Mouse (Mus musculus): ENCODE results near the gene Vax2. TPM values are rescaled to one million over a fixed set of nuclear protein-coding genes. Genes with fewer than 3 reads are reported as not detected.
A peak's percentile ranks its signal among the peaks of the same experiment; 100 is the strongest.

Gene Vax2
- polyA plus RNA-seq, 1 experiment from 2014 or later: not detected

- Histone ChIP-seq H3K27me3 (ENCODE audit: insufficient read depth, low read length) (no peaks in the 10 kb centered on the region), H3K4me1 (replicated peaks; ENCODE audit: insufficient read depth, low read length) (no peaks in the 10 kb centered on the region), H3K4me2 (ENCODE audit: low read length) (no peak overlapping the region), H3K4me3 (replicated peaks; ENCODE audit: low read depth, low read length) (no peak overlapping the region), H3K9ac (ENCODE audit: low read depth, low read length) (no peak overlapping the region), H3K9me3 (replicated peaks; ENCODE audit: low read length) (no peaks in the 10 kb centered on the region), H3K27ac (no peak overlapping the region), H3K36me3 (ENCODE audit: insufficient read depth, low read length) (no peaks in the 10 kb centered on the region)
- TF ChIP-seq CTCF (IDR thresholded peaks at IDR 0.05; ENCODE audit: low read depth): no peak
- 29% methylated on average over 6 of the region's 6 CpGs for WGBS
- no peak for DNase-seq (ENCODE audit: low spot score)
- no peak for ATAC-seq (replicated peaks; ENCODE audit: low FRiP score, low read depth)
Measured at GRCm38 (mm10) chr6:83738596-83738995, 27.5 kb downstream of the Vax2 start.

- DNase-seq (ENCODE audit: low spot score) (no peak), ATAC-seq (replicated peaks; ENCODE audit: low FRiP score, low read depth) (peak; percentile 41)
- 53% methylated on average over 5 of the region's 5 CpGs for WGBS
- Histone ChIP-seq H3K4me3 (replicated peaks; ENCODE audit: low read depth, low read length) (peak within 1 kb of the TSS; percentile 7; the same call in 1 of the 2 replicates), H3K4me2 (ENCODE audit: low read length) (peak within 1 kb of the TSS; percentile 24), H3K27ac (peak within 1 kb of the TSS; percentile 79), H3K4me1 (replicated peaks; ENCODE audit: insufficient read depth, low read length) (no peaks in the 10 kb centered on the region), H3K9ac (ENCODE audit: low read depth, low read length) (peak within 1 kb of the TSS; percentile 43; the same call in 1 of the 2 replicates), H3K36me3 (ENCODE audit: insufficient read depth, low read length) (no peaks in the 10 kb centered on the region), H3K27me3 (ENCODE audit: insufficient read depth, low read length) (no peaks in the 10 kb centered on the region), H3K9me3 (replicated peaks; ENCODE audit: low read length) (no peaks in the 10 kb centered on the region)
- TF ChIP-seq CTCF (IDR thresholded peaks at IDR 0.05; ENCODE audit: low read depth): no peak
Measured at GRCm38 (mm10) chr6:83742761-83743160, 31.7 kb downstream of the Vax2 start, which contains the start of gene Atp6v1b1. TSS of gene Atp6v1b1 (plus strand) at chr6:83742990.

- ATAC-seq (replicated peaks; ENCODE audit: low FRiP score, low read depth) (no peak), DNase-seq (ENCODE audit: low spot score) (no peak)
- Histone ChIP-seq H3K9ac (ENCODE audit: low read depth, low read length) (peak overlapping the region; percentile 43; the same call in 1 of the 2 replicates), H3K27me3 (ENCODE audit: insufficient read depth, low read length) (no peaks in the 10 kb centered on the region), H3K27ac (peak overlapping the region; percentile 79; the same call in 1 of the 2 replicates), H3K9me3 (replicated peaks; ENCODE audit: low read length) (no peaks in the 10 kb centered on the region), H3K4me1 (replicated peaks; ENCODE audit: insufficient read depth, low read length) (no peaks in the 10 kb centered on the region), H3K4me3 (replicated peaks; ENCODE audit: low read depth, low read length) (peak overlapping the region; percentile 7; the same call in 1 of the 2 replicates), H3K4me2 (ENCODE audit: low read length) (peak overlapping the region; percentile 24), H3K36me3 (ENCODE audit: insufficient read depth, low read length) (no peaks in the 10 kb centered on the region)
- TF ChIP-seq CTCF (IDR thresholded peaks at IDR 0.05; ENCODE audit: low read depth): no peak
- WGBS: 55% methylated on average over 5 of the region's 5 CpGs
Measured at GRCm38 (mm10) chr6:83743212-83743611, 32.1 kb downstream of the Vax2 start.

- H3K9me3 ChIP-seq (replicated peaks; ENCODE audit: low read length): no peaks in the 10 kb centered on the region
- no peaks in the 10 kb centered on the region for H3K36me3 ChIP-seq (ENCODE audit: insufficient read depth, low read length)
- H3K9ac ChIP-seq (ENCODE audit: low read depth, low read length): no peak overlapping the region
- H3K27me3 ChIP-seq (ENCODE audit: insufficient read depth, low read length): no peaks in the 10 kb centered on the region
- WGBS: 63% methylated on average over 5 of the region's 5 CpGs
- H3K27ac ChIP-seq: peak overlapping the region; percentile 82
- peak overlapping the region; percentile 24; the same call in 1 of the 2 replicates for H3K4me2 ChIP-seq (ENCODE audit: low read length)
- ATAC-seq (replicated peaks; ENCODE audit: low FRiP score, low read depth): peak; percentile 67
- H3K4me3 ChIP-seq (replicated peaks; ENCODE audit: low read depth, low read length): no peak overlapping the region
- DNase-seq (ENCODE audit: low spot score): no peak
- no peak for TF ChIP-seq CTCF (IDR thresholded peaks at IDR 0.05; ENCODE audit: low read depth)
- H3K4me1 ChIP-seq (replicated peaks; ENCODE audit: insufficient read depth, low read length): no peaks in the 10 kb centered on the region
Measured at GRCm38 (mm10) chr6:83744126-83744525, 33.1 kb downstream of the Vax2 start.

- no peak for TF ChIP-seq CTCF (IDR thresholded peaks at IDR 0.05; ENCODE audit: low read depth)
- peak overlapping the region; percentile 82 for H3K27ac ChIP-seq
- peak overlapping the region; percentile 13; the same call in 1 of the 2 replicates for H3K4me2 ChIP-seq (ENCODE audit: low read length)
- no peak overlapping the region for H3K9ac ChIP-seq (ENCODE audit: low read depth, low read length)
- H3K27me3 ChIP-seq (ENCODE audit: insufficient read depth, low read length): no peaks in the 10 kb centered on the region
- ATAC-seq (replicated peaks; ENCODE audit: low FRiP score, low read depth) (no peak), DNase-seq (ENCODE audit: low spot score) (no peak)
- H3K4me3 ChIP-seq (replicated peaks; ENCODE audit: low read depth, low read length): no peak overlapping the region
- no peaks in the 10 kb centered on the region for H3K36me3 ChIP-seq (ENCODE audit: insufficient read depth, low read length)
- H3K4me1 ChIP-seq (replicated peaks; ENCODE audit: insufficient read depth, low read length): no peaks in the 10 kb centered on the region
- 43% methylated on average over 5 of the region's 5 CpGs for WGBS
- no peaks in the 10 kb centered on the region for H3K9me3 ChIP-seq (replicated peaks; ENCODE audit: low read length)
Measured at GRCm38 (mm10) chr6:83744557-83744956, 33.5 kb downstream of the Vax2 start.

GRCm38 (mm10) chr6:83745466-83745865, 34.4 kb downstream of the Vax2 start:
- no peaks in the 10 kb centered on the region for H3K36me3 ChIP-seq (ENCODE audit: insufficient read depth, low read length)
- no peak overlapping the region for H3K27ac ChIP-seq
- H3K4me3 ChIP-seq (replicated peaks; ENCODE audit: low read depth, low read length): no peak overlapping the region
- peaks cover 2% of the 10 kb centered on the region; the same call in 1 of the 2 replicates for H3K27me3 ChIP-seq (ENCODE audit: insufficient read depth, low read length)
- H3K9ac ChIP-seq (ENCODE audit: low read depth, low read length): no peak overlapping the region
- H3K4me2 ChIP-seq (ENCODE audit: low read length): no peak overlapping the region
- WGBS: 46% methylated on average over 2 of the region's 2 CpGs
- DNase-seq (ENCODE audit: low spot score) (no peak), ATAC-seq (replicated peaks; ENCODE audit: low FRiP score, low read depth) (no peak)
- no peaks in the 10 kb centered on the region for H3K9me3 ChIP-seq (replicated peaks; ENCODE audit: low read length)
- TF ChIP-seq CTCF (IDR thresholded peaks at IDR 0.05; ENCODE audit: low read depth): no peak
- no peaks in the 10 kb centered on the region for H3K4me1 ChIP-seq (replicated peaks; ENCODE audit: insufficient read depth, low read length)

GRCm38 (mm10) chr6:83749286-83749685, 38.2 kb downstream of the Vax2 start:
- H3K36me3 ChIP-seq (ENCODE audit: insufficient read depth, low read length): no peaks in the 10 kb centered on the region
- H3K4me3 ChIP-seq (replicated peaks; ENCODE audit: low read depth, low read length): no peak overlapping the region
- no peaks in the 10 kb centered on the region for H3K4me1 ChIP-seq (replicated peaks; ENCODE audit: insufficient read depth, low read length)
- TF ChIP-seq CTCF (IDR thresholded peaks at IDR 0.05; ENCODE audit: low read depth): no peak
- H3K9ac ChIP-seq (ENCODE audit: low read depth, low read length): no peak overlapping the region
- H3K27ac ChIP-seq: no peak overlapping the region
- peaks cover 3% of the 10 kb centered on the region; the same call in 1 of the 2 replicates for H3K27me3 ChIP-seq (ENCODE audit: insufficient read depth, low read length)
- no peaks in the 10 kb centered on the region for H3K9me3 ChIP-seq (replicated peaks; ENCODE audit: low read length)
- DNase-seq (ENCODE audit: low spot score) (no peak), ATAC-seq (replicated peaks; ENCODE audit: low FRiP score, low read depth) (no peak)
- H3K4me2 ChIP-seq (ENCODE audit: low read length): no peak overlapping the region
- 57% methylated on average over 3 of the region's 3 CpGs for WGBS
